Mouse (Mus musculus) neural tube, embryonic 12.5 days (tissue): ENCODE data around the gene Homer2. TPM values are rescaled to one million over a fixed set of nuclear protein-coding genes. Genes with fewer than 3 reads are reported as not detected.

Experiments used
- ATAC-seq: fragments of 200-750 bp; cut with Nextera tagmentation; 2 replicates; pipeline ENCODE4 v1.8.0; 2017; ENCODE audit warnings: low read depth, mild to moderate bottlenecking, moderate TSS enrichment, moderate library complexity; ENCODE audit not compliant: low FRiP score
- H3K27ac ChIP-seq: fragments of 300-500 bp; sonication (generic); 2 replicates; pipeline ENCODE4 v1.5.1; 2016
- H3K27me3 ChIP-seq: fragments of 300-500 bp; sonication (generic); replicated peaks from 2 replicates; pipeline ENCODE4 v1.6.1; 2016; ENCODE audit warnings: mild to moderate bottlenecking
- H3K36me3 ChIP-seq: fragments of 300-500 bp; sonication (generic); 2 replicates; pipeline ENCODE4 v1.6.1; 2016; ENCODE audit warnings: mild to moderate bottlenecking
- H3K4me1 ChIP-seq: fragments of 300-500 bp; sonication (generic); 2 replicates; pipeline ENCODE4 v1.6.1; 2016
- H3K4me2 ChIP-seq: fragments of 300-500 bp; sonication (generic); replicated peaks from 2 replicates; pipeline ENCODE4 v1.6.1; 2016; ENCODE audit warnings: mild to moderate bottlenecking
- H3K4me3 ChIP-seq: fragments of 300-500 bp; sonication (generic); 2 replicates; pipeline ENCODE4 v1.5.1; 2016
- H3K9ac ChIP-seq: fragments of 300-500 bp; sonication (generic); 2 replicates; pipeline ENCODE4 v1.6.1; 2016; ENCODE audit warnings: mild to moderate bottlenecking
- H3K9me3 ChIP-seq: fragments of 300-500 bp; sonication (generic); 2 replicates; pipeline ENCODE4 v1.6.1; 2016; ENCODE audit warnings: mild to moderate bottlenecking
- WGBS: fragments of 180-500 bp; shearing (Covaris S2); methylation state at CpG from one replicate; pipeline ENCODE4 v1.1.7; 2016; 5-methylcytosine and 5-hydroxymethylcytosine counted together
- polyA plus RNA-seq: library from polyadenylated mRNA; unstranded; fragments of >200 nt; fragmentation: Nextera tagmentation; extraction: Ambion mirVana; gene quantifications from 2 replicates; pipeline ENCODE4 v1.2.1, GENCODE M21; 2016

Homer2 gene
- polyA plus RNA-seq, 1 experiment from 2014 or later = 24.7 TPM

DNA sequence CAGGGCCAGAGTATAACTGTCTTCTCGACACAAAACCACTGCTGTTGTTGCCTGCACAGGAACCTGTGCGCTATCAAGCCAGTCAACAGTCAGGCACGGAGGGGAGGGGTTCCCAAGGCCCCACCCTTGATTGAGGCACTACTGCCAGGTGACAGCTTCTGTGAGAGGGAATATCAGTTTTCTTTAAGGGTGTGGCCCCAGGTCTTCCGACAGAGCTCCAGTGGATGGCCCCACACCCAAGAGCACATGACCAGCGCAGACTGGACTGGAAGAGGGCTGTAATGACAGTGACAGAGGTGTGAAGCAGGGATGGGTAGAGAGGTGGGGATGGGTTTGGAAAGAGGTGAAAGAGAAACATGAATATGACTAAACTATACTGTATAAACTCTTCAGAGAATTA, 16.3 kb downstream of the Homer2 start:
- H3K4me1 ChIP-seq = no peaks in the 10 kb centered on the region; the same call in 1 of the 2 replicates
- no peaks in the 10 kb centered on the region for H3K36me3 ChIP-seq
- no peak overlapping the region for H3K4me3 ChIP-seq
- H3K9ac ChIP-seq = no peak overlapping the region
- H3K27me3 ChIP-seq = no peaks in the 10 kb centered on the region
- H3K9me3 ChIP-seq = no peaks in the 10 kb centered on the region
- 93% methylated on average over 5 of the region's 5 CpGs for WGBS
- no peak for ATAC-seq
- H3K4me2 ChIP-seq = no peak overlapping the region
- H3K27ac ChIP-seq = no peak overlapping the region

GRCm38 (mm10) chr7:81689116-81689681, 18.1 kb downstream of the Homer2 start:
- 63% methylated on average over 8 of the region's 8 CpGs for WGBS
- H3K36me3 ChIP-seq = no peaks in the 10 kb centered on the region
- no peak overlapping the region for H3K27ac ChIP-seq
- H3K4me2 ChIP-seq = no peak overlapping the region
- no peaks in the 10 kb centered on the region for H3K9me3 ChIP-seq
- no peak for ATAC-seq
- H3K4me1 ChIP-seq = no peaks in the 10 kb centered on the region; the same call in 1 of the 2 replicates
- H3K9ac ChIP-seq = no peak overlapping the region
- no peak overlapping the region for H3K4me3 ChIP-seq
- H3K27me3 ChIP-seq = no peaks in the 10 kb centered on the region

GRCm38 (mm10) chr7:81688378-81688777, 18.9 kb downstream of the Homer2 start:
- WGBS = 80% methylated on average over 9 of the region's 9 CpGs
- ATAC-seq = no peak
- Histone ChIP-seq H3K4me3 (no peak overlapping the region), H3K27ac (no peak overlapping the region), H3K9ac (no peak overlapping the region), H3K36me3 (no peaks in the 10 kb centered on the region), H3K4me1 (no peaks in the 10 kb centered on the region; the same call in 1 of the 2 replicates), H3K9me3 (no peaks in the 10 kb centered on the region), H3K4me2 (no peak overlapping the region), H3K27me3 (no peaks in the 10 kb centered on the region)

GRCm38 (mm10) chr7:81687684-81688316, 19.5 kb downstream of the Homer2 start:
- Histone ChIP-seq H3K9ac (no peak overlapping the region), H3K27ac (no peak overlapping the region), H3K9me3 (no peaks in the 10 kb centered on the region), H3K36me3 (no peaks in the 10 kb centered on the region), H3K4me2 (no peak overlapping the region), H3K4me3 (no peak overlapping the region), H3K4me1 (no peaks in the 10 kb centered on the region; the same call in 1 of the 2 replicates), H3K27me3 (no peaks in the 10 kb centered on the region)
- ATAC-seq = no peak
- WGBS = 88% methylated on average over 6 of the region's 6 CpGs

GRCm38 (mm10) chr7:81685375-81685774, 22.0 kb downstream of the Homer2 start:
- Histone ChIP-seq H3K9ac (no peak overlapping the region), H3K4me1 (no peaks in the 10 kb centered on the region; the same call in 1 of the 2 replicates), H3K36me3 (no peaks in the 10 kb centered on the region), H3K9me3 (no peaks in the 10 kb centered on the region), H3K27ac (no peak overlapping the region), H3K4me2 (no peak overlapping the region), H3K4me3 (no peak overlapping the region), H3K27me3 (no peaks in the 10 kb centered on the region)
- ATAC-seq = no peak
- 81% methylated on average over 7 of the region's 7 CpGs for WGBS

- ATAC-seq = no peak
- WGBS = 81% methylated on average over 7 of the region's 7 CpGs
Observed at GRCm38 (mm10) chr7:81683779-81684422, 23.4 kb downstream of the Homer2 start.

DNA sequence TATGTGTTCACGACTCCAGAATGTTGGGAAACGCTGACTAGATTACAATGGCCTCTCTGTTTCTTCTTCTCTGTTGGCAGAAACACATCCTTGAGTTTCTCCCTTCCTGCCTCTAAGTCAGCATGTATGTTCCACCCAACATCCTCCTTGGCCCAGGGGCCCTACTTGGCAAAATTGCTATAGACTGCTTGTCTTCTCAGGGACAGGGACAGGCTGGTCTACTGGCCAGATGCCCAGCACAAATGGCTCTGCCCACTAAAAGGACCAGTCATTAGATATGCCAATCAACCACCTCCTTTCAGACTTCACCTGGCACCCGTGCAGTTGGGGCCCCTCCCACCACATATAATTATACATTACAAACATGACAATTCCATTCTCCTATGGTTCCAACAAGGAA, 25.9 kb downstream of the Homer2 start:
- no peak for ATAC-seq
- Histone ChIP-seq H3K9ac (no peak overlapping the region), H3K9me3 (no peaks in the 10 kb centered on the region), H3K4me2 (no peak overlapping the region), H3K27me3 (no peaks in the 10 kb centered on the region), H3K4me1 (no peaks in the 10 kb centered on the region), H3K4me3 (no peak overlapping the region), H3K36me3 (no peaks in the 10 kb centered on the region), H3K27ac (no peak overlapping the region)
- WGBS = 83% methylated on average over 3 of the region's 3 CpGs

More at GRCm38 (mm10) chr7:81683779-81684422, 23.4 kb downstream of the Homer2 start:
- Histone ChIP-seq H3K27me3 (no peaks in the 10 kb centered on the region), H3K9ac (no peak overlapping the region), H3K36me3 (no peaks in the 10 kb centered on the region), H3K4me2 (no peak overlapping the region), H3K4me3 (no peak overlapping the region), H3K9me3 (no peaks in the 10 kb centered on the region), H3K4me1 (no peaks in the 10 kb centered on the region), H3K27ac (no peak overlapping the region)

GRCm38 (mm10) chr7:81673359-81674013, 33.8 kb downstream of the Homer2 start:
- Histone ChIP-seq H3K4me2 (0 out of 2 replicates have a peak overlapping the region, but pooled peaks have one; percentile 1), H3K27ac (no peak overlapping the region), H3K4me1 (peaks cover 6% of the 10 kb centered on the region; the same call in 1 of the 2 replicates), H3K4me3 (no peak overlapping the region), H3K9ac (no peak overlapping the region), H3K27me3 (no peaks in the 10 kb centered on the region), H3K36me3 (no peaks in the 10 kb centered on the region), H3K9me3 (no peaks in the 10 kb centered on the region)
- peak; percentile 86 for ATAC-seq
- 51% methylated on average over 15 of the region's 15 CpGs for WGBS

DNA sequence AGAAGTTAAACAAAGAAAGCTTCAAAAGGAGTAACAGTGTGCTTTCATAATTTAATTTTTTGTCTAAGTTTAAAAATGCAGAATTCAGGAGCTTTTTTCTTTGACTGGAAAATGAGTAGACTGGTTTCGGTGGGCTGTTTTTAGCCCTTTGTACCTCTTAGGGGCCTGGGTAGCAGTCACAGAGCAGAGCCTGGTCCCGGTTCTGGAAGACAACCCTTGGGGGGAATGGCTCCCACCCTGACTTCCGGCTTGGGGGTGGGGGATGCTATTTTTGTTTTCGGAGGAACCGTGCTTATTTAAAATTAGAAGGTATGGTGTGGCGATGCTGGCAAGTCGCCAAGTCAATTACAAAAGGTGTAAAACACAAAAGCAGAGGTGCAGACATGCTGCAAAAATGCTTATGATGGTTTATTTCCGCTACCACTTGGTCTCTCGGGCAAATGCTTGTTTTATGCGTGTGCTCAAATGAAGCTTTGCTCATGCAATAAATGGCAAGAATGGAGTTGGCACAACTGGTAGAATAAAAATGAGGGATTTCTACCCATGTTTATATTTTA, 34.5 kb downstream of the Homer2 start:
- Histone ChIP-seq H3K27ac (no peak overlapping the region), H3K4me2 (no peak overlapping the region)

DNA sequence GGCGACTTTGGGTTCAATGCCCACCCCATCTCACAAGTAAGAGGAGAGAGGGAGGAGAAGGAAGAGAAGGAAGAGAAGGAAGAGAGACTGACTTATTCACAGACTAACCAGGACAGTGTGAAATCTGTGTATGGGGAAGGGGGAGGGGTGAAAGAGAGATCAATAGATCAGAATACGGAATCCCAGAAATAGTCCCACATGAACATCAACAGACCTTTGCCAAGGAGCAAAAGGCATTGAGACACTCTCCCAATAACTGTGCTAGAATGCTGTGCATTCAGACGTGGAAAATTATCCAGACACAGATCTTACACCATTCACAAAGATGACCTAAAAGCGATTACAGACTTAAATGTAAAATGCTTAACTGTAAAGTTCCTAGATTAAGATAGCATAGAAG, 40.2 kb downstream of the Homer2 start:
- H3K4me1 ChIP-seq = no peaks in the 10 kb centered on the region
- no peak overlapping the region for H3K9ac ChIP-seq
- 82% methylated on average over 4 of the region's 4 CpGs for WGBS
- H3K4me2 ChIP-seq = no peak overlapping the region
- H3K36me3 ChIP-seq = no peaks in the 10 kb centered on the region
- no peak overlapping the region for H3K4me3 ChIP-seq
- H3K9me3 ChIP-seq = no peaks in the 10 kb centered on the region
- H3K27ac ChIP-seq = no peak overlapping the region
- no peak for ATAC-seq
- no peaks in the 10 kb centered on the region for H3K27me3 ChIP-seq

More for the DNA sequence above, 34.5 kb downstream of the Homer2 start:
- Histone ChIP-seq H3K27me3 (no peaks in the 10 kb centered on the region), H3K9me3 (no peaks in the 10 kb centered on the region), H3K4me1 (peaks cover 6% of the 10 kb centered on the region; the same call in 1 of the 2 replicates), H3K4me3 (no peak overlapping the region), H3K9ac (no peak overlapping the region), H3K36me3 (no peaks in the 10 kb centered on the region)
- ATAC-seq = no peak
- WGBS = 74% methylated on average over 10 of the region's 10 CpGs

DNA sequence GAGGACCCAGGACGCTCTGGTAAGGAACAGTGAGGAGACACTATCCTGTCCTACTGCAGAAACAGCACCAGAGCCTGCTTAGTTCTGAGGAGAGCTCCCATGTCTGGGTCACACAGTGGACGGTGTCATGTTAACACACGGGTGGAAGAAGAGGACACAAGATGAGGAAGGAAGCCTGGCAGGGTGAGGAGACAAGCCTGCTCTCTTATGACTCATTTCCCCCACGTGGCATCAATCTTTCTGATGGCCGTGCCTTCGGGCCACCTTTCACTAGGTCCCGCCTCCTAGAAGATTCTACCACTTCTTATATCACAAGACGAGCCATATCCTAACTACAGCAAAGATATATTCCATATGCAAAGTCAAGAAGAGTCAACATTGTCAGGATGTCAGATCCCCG, 40.7 kb downstream of the Homer2 start:
- Histone ChIP-seq H3K9ac (no peak overlapping the region), H3K4me2 (no peak overlapping the region), H3K27me3 (no peaks in the 10 kb centered on the region), H3K4me1 (no peaks in the 10 kb centered on the region), H3K36me3 (no peaks in the 10 kb centered on the region), H3K27ac (no peak overlapping the region), H3K9me3 (no peaks in the 10 kb centered on the region), H3K4me3 (no peak overlapping the region)
- WGBS = 89% methylated on average over 9 of the region's 9 CpGs
- ATAC-seq = no peak

DNA sequence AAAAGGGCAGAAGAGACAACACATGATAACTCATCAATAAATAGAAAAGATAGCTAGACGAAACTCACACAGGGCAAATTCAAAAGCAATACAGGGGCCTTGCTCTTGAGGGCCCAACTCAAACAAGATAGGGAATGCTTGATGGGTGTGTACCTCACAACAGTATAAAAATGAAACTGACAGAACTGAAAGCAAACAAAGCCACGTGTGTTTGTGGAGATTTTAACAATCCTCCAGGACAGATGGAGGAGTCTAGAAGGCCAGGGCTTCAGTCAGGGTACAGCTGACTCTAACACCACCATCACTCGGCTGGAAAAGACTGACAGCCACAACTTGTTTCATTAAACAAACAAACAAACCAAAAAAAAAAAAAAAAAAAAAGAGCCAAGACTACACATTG, 44.3 kb downstream of the Homer2 start:
- 69% methylated on average over 3 of the region's 3 CpGs for WGBS
- no peaks in the 10 kb centered on the region for H3K36me3 ChIP-seq
- no peak overlapping the region for H3K27ac ChIP-seq
- H3K4me2 ChIP-seq = no peak overlapping the region
- H3K4me1 ChIP-seq = no peaks in the 10 kb centered on the region
- ATAC-seq = no peak
- H3K27me3 ChIP-seq = no peaks in the 10 kb centered on the region
- H3K4me3 ChIP-seq = no peak overlapping the region
- no peaks in the 10 kb centered on the region for H3K9me3 ChIP-seq
- no peak overlapping the region for H3K9ac ChIP-seq
